Mouse (Mus musculus): ENCODE data around the gene Fryl. TPM values are rescaled to one million over a fixed set of nuclear protein-coding genes. Genes with fewer than 3 reads are reported as not detected.

The Fryl gene
- polyA plus RNA-seq, 1 experiment from 2014 or later = 40.0 TPM

DNA sequence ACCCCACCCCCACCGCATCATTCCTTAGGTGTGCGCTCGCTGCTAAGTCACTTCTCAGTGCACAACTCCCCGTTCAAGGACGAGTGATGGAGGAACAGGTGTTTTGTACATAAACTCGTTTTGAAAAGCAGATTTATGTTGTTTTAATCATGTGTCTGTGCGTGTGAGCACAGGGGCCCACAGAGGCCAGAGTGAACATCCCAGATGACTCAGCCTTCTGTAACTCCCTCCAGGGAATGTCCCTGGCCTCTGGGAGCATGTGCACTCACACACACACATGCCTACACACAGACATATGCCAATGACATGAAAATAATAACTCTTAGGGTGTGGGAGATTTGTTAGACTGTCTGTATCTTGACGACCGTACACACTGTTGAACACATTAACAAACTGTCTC lies 118.9 kb downstream of the Fryl start:
- Histone ChIP-seq H3K4me2 (ENCODE audit: low read length) (no peak overlapping the region), H3K36me3 (ENCODE audit: control insufficient read depth, insufficient read depth, low read length) (no peaks in the 10 kb centered on the region; the same call in 1 of the 2 replicates), H3K9me3 (replicated peaks; ENCODE audit: control insufficient read depth, low read length, poor library complexity, severe bottlenecking) (no peaks in the 10 kb centered on the region), H3K4me1 (ENCODE audit: control insufficient read depth, insufficient read depth, low read length) (no peaks in the 10 kb centered on the region), H3K4me3 (ENCODE audit: low read depth, low read length) (no peak overlapping the region), H3K9ac (ENCODE audit: low read depth, low read length) (no peak overlapping the region), H3K27me3 (ENCODE audit: control insufficient read depth, insufficient read depth, low read depth, low read length) (no peaks in the 10 kb centered on the region), H3K27ac (ENCODE audit: low read length) (no peak overlapping the region)
- no peak for ATAC-seq
- 87% methylated on average over 9 of the region's 9 CpGs for WGBS

DNA sequence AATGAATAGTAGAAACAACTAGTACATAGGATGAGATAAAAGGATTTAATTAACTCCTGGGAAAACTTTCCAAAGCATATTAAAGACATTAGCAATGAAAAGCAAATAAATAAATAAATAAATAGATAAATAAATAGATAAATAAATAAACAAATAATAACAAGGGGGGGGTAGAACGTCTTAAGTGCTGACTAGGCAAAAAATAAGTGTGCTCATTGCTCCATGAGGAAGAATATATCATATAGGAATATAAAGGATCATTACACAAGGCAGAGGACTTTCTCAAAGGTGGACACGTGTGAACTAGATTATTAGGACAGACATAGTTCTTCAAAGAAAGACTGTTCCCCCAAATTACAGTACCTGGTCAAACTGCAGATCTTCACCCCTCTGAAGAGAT lies 120.5 kb downstream of the Fryl start:
- no peaks in the 10 kb centered on the region for H3K27me3 ChIP-seq (ENCODE audit: control insufficient read depth, insufficient read depth, low read depth, low read length)
- H3K27ac ChIP-seq (ENCODE audit: low read length) = no peak overlapping the region
- H3K4me3 ChIP-seq (ENCODE audit: low read depth, low read length) = no peak overlapping the region
- WGBS = 94% methylated on average over 2 of the region's 2 CpGs
- H3K9me3 ChIP-seq (replicated peaks; ENCODE audit: control insufficient read depth, low read length, poor library complexity, severe bottlenecking) = no peaks in the 10 kb centered on the region
- no peak overlapping the region for H3K4me2 ChIP-seq (ENCODE audit: low read length)
- no peak overlapping the region for H3K9ac ChIP-seq (ENCODE audit: low read depth, low read length)
- ATAC-seq = no peak
- no peaks in the 10 kb centered on the region; the same call in 1 of the 2 replicates for H3K36me3 ChIP-seq (ENCODE audit: control insufficient read depth, insufficient read depth, low read length)
- no peaks in the 10 kb centered on the region; the same call in 1 of the 2 replicates for H3K4me1 ChIP-seq (ENCODE audit: control insufficient read depth, insufficient read depth, low read length)

DNA sequence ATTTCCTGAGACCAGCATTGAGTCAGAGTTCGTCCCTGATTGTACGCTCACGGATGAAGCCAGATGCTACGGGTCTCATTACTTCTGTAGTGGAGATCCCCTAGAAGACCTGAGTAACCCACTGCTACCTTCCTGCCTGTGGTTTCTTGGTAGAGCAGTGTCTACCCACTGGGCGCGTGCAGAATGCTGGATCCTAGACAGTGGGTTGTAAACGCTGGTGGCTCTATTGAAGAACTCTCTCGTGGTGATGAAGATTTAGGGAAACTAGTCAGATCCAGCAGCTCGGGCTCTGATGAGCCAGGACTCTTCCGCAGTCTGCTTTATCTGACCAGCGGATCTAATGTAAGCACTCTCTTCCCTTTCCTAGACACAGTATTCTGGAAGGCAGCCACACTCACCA lies 121.3 kb downstream of the Fryl start:
- Histone ChIP-seq H3K4me3 (ENCODE audit: low read depth, low read length) (no peak overlapping the region), H3K27me3 (ENCODE audit: control insufficient read depth, insufficient read depth, low read depth, low read length) (no peaks in the 10 kb centered on the region), H3K9me3 (replicated peaks; ENCODE audit: control insufficient read depth, low read length, poor library complexity, severe bottlenecking) (no peaks in the 10 kb centered on the region), H3K4me2 (ENCODE audit: low read length) (no peak overlapping the region), H3K36me3 (ENCODE audit: control insufficient read depth, insufficient read depth, low read length) (no peaks in the 10 kb centered on the region), H3K27ac (ENCODE audit: low read length) (no peak overlapping the region), H3K9ac (ENCODE audit: low read depth, low read length) (no peak overlapping the region), H3K4me1 (ENCODE audit: control insufficient read depth, insufficient read depth, low read length) (no peaks in the 10 kb centered on the region; the same call in 1 of the 2 replicates)
- no peak for ATAC-seq
- WGBS = 91% methylated on average over 11 of the region's 11 CpGs

DNA sequence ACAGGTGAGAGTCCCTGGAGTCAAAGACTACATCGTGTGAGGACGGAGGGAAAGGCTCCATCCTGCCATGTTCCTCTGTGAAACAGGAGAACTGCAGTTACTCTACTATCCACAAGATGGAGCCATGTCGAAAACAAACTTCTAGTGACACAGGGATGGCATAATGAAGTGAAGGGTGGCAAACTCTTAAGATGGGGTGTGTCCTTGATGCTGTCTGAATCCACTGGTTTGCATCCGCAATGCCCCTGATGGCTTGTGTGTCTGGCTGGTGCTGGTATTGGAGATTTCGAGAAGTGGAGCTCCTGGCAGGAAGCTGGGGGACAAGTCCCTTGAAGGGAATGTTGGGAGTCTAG lies 122.6 kb downstream of the Fryl start:
- H3K4me1 ChIP-seq (ENCODE audit: control insufficient read depth, insufficient read depth, low read length) = no peaks in the 10 kb centered on the region; the same call in 1 of the 2 replicates
- H3K9ac ChIP-seq (ENCODE audit: low read depth, low read length) = no peak overlapping the region

DNA sequence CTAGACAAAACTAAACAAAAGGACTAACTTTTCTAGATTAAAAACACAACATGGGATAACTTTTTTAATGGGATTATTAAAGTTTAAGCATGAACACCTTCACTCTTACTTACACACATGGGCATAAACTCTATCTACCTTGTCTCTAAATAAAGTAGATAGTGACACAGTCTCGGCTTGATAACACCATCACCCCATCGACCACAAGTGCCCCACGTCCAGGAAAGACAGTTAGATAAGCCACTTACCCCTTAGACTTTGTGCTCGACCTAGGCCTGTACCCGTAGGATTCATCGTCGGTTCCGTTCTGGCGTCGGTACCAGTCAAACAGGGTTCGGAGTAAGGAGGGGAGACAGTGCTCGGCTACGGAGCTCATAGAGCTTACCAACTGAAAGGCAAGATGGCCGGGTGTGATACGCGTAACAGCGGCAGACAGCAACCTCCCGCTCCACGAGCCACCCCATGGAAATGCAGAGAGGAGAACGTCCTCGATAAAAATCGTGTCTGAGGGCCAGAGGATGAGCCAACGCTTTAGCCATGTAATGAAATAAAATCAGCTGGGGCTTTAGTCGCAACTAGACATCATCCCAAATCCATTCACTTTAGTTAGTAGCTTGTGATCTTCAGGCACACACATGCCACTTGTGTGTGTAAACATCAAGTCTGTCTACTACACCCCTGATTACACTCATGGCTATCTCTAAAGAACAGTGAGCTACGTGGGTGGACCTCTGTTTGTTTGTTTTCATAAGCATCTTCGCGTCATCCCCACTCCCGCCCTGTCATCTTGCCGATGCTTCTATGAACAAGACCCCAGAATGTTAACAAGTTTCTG lies 123.2 kb downstream of the Fryl start:
- Histone ChIP-seq H3K4me1 (ENCODE audit: control insufficient read depth, insufficient read depth, low read length) (no peaks in the 10 kb centered on the region; the same call in 1 of the 2 replicates), H3K27ac (ENCODE audit: low read length) (no peak overlapping the region), H3K9ac (ENCODE audit: low read depth, low read length) (no peak overlapping the region), H3K9me3 (replicated peaks; ENCODE audit: control insufficient read depth, low read length, poor library complexity, severe bottlenecking) (no peaks in the 10 kb centered on the region), H3K4me3 (ENCODE audit: low read depth, low read length) (no peak overlapping the region), H3K36me3 (ENCODE audit: control insufficient read depth, insufficient read depth, low read length) (0 out of 2 replicates have a peak, but pooled peaks cover 3% of the 10 kb centered on the region), H3K27me3 (ENCODE audit: control insufficient read depth, insufficient read depth, low read depth, low read length) (no peaks in the 10 kb centered on the region), H3K4me2 (ENCODE audit: low read length) (no peak overlapping the region)
- no peak for ATAC-seq
- WGBS = 92% methylated on average over 29 of the region's 29 CpGs

More for the DNA sequence above, 122.6 kb downstream of the Fryl start:
- Histone ChIP-seq H3K27me3 (ENCODE audit: control insufficient read depth, insufficient read depth, low read depth, low read length) (no peaks in the 10 kb centered on the region), H3K36me3 (ENCODE audit: control insufficient read depth, insufficient read depth, low read length) (0 out of 2 replicates have a peak, but pooled peaks cover 3% of the 10 kb centered on the region), H3K27ac (ENCODE audit: low read length) (no peak overlapping the region), H3K4me2 (ENCODE audit: low read length) (no peak overlapping the region), H3K9me3 (replicated peaks; ENCODE audit: control insufficient read depth, low read length, poor library complexity, severe bottlenecking) (no peaks in the 10 kb centered on the region), H3K4me3 (ENCODE audit: low read depth, low read length) (no peak overlapping the region)
- WGBS = 38% methylated on average over 5 of the region's 5 CpGs
- peak; percentile 37; the same call in 1 of the 2 replicates for ATAC-seq

DNA sequence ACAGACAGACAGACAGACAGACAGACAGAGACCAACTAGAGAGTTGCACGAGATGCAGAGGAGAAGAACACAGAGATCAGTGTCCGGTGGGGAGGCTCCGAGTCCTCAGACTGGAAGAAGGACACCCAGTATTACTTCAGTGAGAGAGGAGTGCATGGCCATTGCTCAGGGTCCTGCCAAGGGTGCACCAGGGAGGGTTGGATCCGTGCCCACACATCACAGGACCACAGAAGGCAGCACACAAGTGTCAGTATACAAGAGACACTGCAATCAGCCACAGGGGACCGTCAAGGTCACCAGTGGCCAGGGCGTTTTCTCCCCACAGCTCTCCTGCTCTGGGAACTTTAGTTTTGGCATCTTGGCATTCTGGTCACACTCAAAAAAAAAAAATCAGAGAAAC lies 125.4 kb downstream of the Fryl start:
- Histone ChIP-seq H3K4me1 (ENCODE audit: control insufficient read depth, insufficient read depth, low read length) (no peaks in the 10 kb centered on the region; the same call in 1 of the 2 replicates), H3K4me3 (ENCODE audit: low read depth, low read length) (no peak overlapping the region), H3K36me3 (ENCODE audit: control insufficient read depth, insufficient read depth, low read length) (0 out of 2 replicates have a peak, but pooled peaks cover 3% of the 10 kb centered on the region), H3K9me3 (replicated peaks; ENCODE audit: control insufficient read depth, low read length, poor library complexity, severe bottlenecking) (no peaks in the 10 kb centered on the region), H3K9ac (ENCODE audit: low read depth, low read length) (no peak overlapping the region), H3K27ac (ENCODE audit: low read length) (no peak overlapping the region), H3K27me3 (ENCODE audit: control insufficient read depth, insufficient read depth, low read depth, low read length) (no peaks in the 10 kb centered on the region), H3K4me2 (ENCODE audit: low read length) (no peak overlapping the region)
- WGBS = 85% methylated on average over 5 of the region's 6 CpGs
- ATAC-seq = no peak

DNA sequence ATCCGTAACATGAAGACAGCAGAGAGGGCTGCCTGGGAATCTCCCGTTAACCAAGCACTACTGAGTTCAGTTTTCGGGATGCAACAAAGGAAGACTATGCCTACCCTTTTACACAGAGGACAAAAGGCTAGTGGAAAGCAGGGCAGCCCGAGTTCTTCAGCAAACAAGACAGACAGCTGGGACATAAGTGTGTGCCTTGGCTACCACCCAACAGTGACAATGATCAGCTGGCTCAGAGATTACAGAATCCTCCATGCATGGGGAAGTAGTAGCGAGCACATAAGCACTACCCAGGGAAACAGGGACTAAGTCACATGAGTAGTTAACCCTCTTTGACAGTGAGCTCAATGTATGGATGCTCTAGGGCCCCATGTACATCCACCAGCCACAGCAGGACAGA lies 126.5 kb downstream of the Fryl start:
- 40% methylated on average over 5 of the region's 5 CpGs for WGBS
- Histone ChIP-seq H3K9me3 (replicated peaks; ENCODE audit: control insufficient read depth, low read length, poor library complexity, severe bottlenecking) (no peaks in the 10 kb centered on the region), H3K4me1 (ENCODE audit: control insufficient read depth, insufficient read depth, low read length) (no peaks in the 10 kb centered on the region; the same call in 1 of the 2 replicates), H3K4me2 (ENCODE audit: low read length) (no peak overlapping the region), H3K27me3 (ENCODE audit: control insufficient read depth, insufficient read depth, low read depth, low read length) (no peaks in the 10 kb centered on the region), H3K9ac (ENCODE audit: low read depth, low read length) (no peak overlapping the region), H3K36me3 (ENCODE audit: control insufficient read depth, insufficient read depth, low read length) (0 out of 2 replicates have a peak, but pooled peaks cover 3% of the 10 kb centered on the region), H3K4me3 (ENCODE audit: low read depth, low read length) (no peak overlapping the region), H3K27ac (ENCODE audit: low read length) (no peak overlapping the region)
- peak; percentile 36; the same call in 1 of the 2 replicates for ATAC-seq

DNA sequence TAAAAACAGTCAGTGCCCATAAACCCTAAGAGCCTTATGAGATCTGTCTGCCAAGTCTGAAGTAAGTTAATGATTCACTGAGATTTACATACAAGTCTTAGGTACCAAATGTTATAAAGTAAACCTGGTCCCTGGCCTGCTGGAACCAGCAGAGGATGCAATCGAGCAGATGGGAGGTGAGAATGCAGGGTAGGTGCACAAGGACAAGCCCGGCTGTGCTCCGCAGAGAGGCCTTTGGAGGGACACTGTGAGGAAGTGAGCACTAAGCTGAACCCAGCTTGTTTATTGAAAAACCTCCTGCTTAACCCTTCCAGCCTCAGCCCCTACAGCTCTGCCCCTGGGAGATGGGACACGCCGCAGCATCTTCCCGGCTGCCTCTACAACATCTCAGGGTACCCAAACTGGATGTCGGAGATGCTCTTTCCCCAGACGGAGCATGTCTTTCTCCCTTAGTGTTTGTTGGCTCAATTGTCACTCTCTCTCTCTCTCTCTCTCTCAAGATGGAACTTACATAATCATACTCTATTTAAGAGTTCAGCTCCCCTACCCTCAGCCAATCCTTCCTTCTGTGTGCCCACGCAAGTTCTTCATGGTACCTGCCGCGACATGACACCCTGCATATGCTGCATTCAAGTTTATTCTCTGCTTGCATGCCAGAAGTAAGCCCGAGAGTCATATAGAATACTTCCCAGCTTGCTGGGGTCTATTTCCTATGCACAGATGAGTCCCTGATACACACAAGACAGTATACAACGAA lies 136.3 kb downstream of the Fryl start:
- ATAC-seq = no peak
- H3K9me3 ChIP-seq (replicated peaks; ENCODE audit: control insufficient read depth, low read length, poor library complexity, severe bottlenecking) = no peaks in the 10 kb centered on the region

DNA sequence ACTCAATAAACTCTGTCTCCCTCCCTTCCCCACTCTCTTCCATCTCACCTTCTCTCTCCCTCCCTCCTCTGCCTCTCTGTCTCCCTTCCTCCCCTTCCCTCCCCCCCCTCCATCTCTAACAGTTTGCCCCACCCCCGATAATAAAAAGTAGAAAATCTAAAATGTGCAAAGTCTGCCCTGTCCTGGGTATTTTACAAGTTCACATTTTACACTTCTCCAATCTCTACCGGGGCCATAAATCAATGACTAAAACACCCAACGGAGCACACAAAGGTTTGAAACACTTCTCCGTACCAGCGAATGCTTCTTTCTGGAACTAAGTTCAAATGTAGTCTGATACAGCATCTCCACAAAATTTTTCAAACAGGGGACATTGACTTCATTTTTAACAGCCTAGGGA lies 136.9 kb downstream of the Fryl start:
- Histone ChIP-seq H3K27ac (ENCODE audit: low read length) (no peak overlapping the region), H3K4me3 (ENCODE audit: low read depth, low read length) (no peak overlapping the region), H3K4me1 (ENCODE audit: control insufficient read depth, insufficient read depth, low read length) (no peaks in the 10 kb centered on the region), H3K36me3 (ENCODE audit: control insufficient read depth, insufficient read depth, low read length) (peaks cover 12% of the 10 kb centered on the region; the same call in 1 of the 2 replicates), H3K27me3 (ENCODE audit: control insufficient read depth, insufficient read depth, low read depth, low read length) (no peaks in the 10 kb centered on the region), H3K9me3 (replicated peaks; ENCODE audit: control insufficient read depth, low read length, poor library complexity, severe bottlenecking) (no peaks in the 10 kb centered on the region), H3K9ac (ENCODE audit: low read depth, low read length) (no peak overlapping the region), H3K4me2 (ENCODE audit: low read length) (no peak overlapping the region)
- WGBS = 96% methylated on average over 5 of the region's 5 CpGs
- no peak for ATAC-seq

More for the DNA sequence above, 136.3 kb downstream of the Fryl start:
- H3K36me3 ChIP-seq (ENCODE audit: control insufficient read depth, insufficient read depth, low read length) = peaks cover 12% of the 10 kb centered on the region
- no peak overlapping the region for H3K9ac ChIP-seq (ENCODE audit: low read depth, low read length)
- H3K27me3 ChIP-seq (ENCODE audit: control insufficient read depth, insufficient read depth, low read depth, low read length) = no peaks in the 10 kb centered on the region
- no peaks in the 10 kb centered on the region for H3K4me1 ChIP-seq (ENCODE audit: control insufficient read depth, insufficient read depth, low read length)
- H3K4me2 ChIP-seq (ENCODE audit: low read length) = no peak overlapping the region
- no peak overlapping the region for H3K27ac ChIP-seq (ENCODE audit: low read length)
- no peak overlapping the region for H3K4me3 ChIP-seq (ENCODE audit: low read depth, low read length)
- WGBS = 93% methylated on average over 13 of the region's 13 CpGs

All from midbrain, embryonic 16.5 days (tissue).